Mouse (Mus musculus) limb, embryonic 14.5 days (tissue): ENCODE results near the gene Ccl6. TPM values are rescaled to one million over a fixed set of nuclear protein-coding genes. Genes with fewer than 3 reads are reported as not detected.

Source experiments
- ATAC-seq: fragments of 200-750 bp; cut with Nextera tagmentation; 2 replicates; pipeline ENCODE4 v1.8.0; 2017; ENCODE audit warnings: low read depth, moderate number of reproducible peaks, moderate TSS enrichment; ENCODE audit not compliant: low FRiP score
- DNase-seq: peaks from one replicate; pipeline ENCODE4 v3.0.0-alpha.2; 2015; ENCODE audit warnings: low spot score
- H3K27ac ChIP-seq: fragments of 300-500 bp; sonication (generic); replicated peaks from 2 replicates; pipeline ENCODE4 v1.5.1; 2014; ENCODE audit warnings: low read depth, mild to moderate bottlenecking, low read length, moderate library complexity, mixed read lengths
- H3K27me3 ChIP-seq: fragments of 300-500 bp; sonication (generic); 2 replicates; pipeline ENCODE4 v1.6.1; 2014; ENCODE audit warnings: low read length, mixed read lengths; ENCODE audit not compliant: control insufficient read depth, insufficient read depth
- H3K36me3 ChIP-seq: fragments of 300-500 bp; sonication (generic); 2 replicates; pipeline ENCODE4 v1.6.1; 2014; ENCODE audit warnings: mild to moderate bottlenecking, low read length, moderate library complexity, mixed read lengths; ENCODE audit not compliant: control insufficient read depth, insufficient read depth
- H3K4me1 ChIP-seq: fragments of 300-500 bp; sonication (generic); 2 replicates; pipeline ENCODE4 v1.6.1; 2014; ENCODE audit warnings: antibody characterized with exemption, low read length, mixed read lengths; ENCODE audit not compliant: control insufficient read depth, insufficient read depth
- H3K4me2 ChIP-seq: fragments of 300-500 bp; sonication (generic); replicated peaks from 2 replicates; pipeline ENCODE4 v1.6.1; 2014; ENCODE audit warnings: low read depth, mild to moderate bottlenecking, low read length, moderate library complexity; ENCODE audit not compliant: severe bottlenecking
- H3K4me3 ChIP-seq: fragments of 300-500 bp; sonication (generic); replicated peaks from 2 replicates; pipeline ENCODE4 v1.5.1; 2014; ENCODE audit warnings: low read length
- H3K9ac ChIP-seq: fragments of 300-500 bp; sonication (generic); 2 replicates; pipeline ENCODE4 v1.6.1; 2014; ENCODE audit warnings: mild to moderate bottlenecking, low read depth, low read length, moderate library complexity; ENCODE audit not compliant: severe bottlenecking
- H3K9me3 ChIP-seq: fragments of 300-500 bp; sonication (generic); 2 replicates; pipeline ENCODE4 v1.6.1; 2016; ENCODE audit warnings: low read length; ENCODE audit not compliant: control insufficient read depth
- POLR2A ChIP-seq: fragments of 200-500 bp; IDR thresholded peaks from 2 replicates; pipeline ENCODE4 v1.8.0; 2012; ENCODE audit warnings: inconsistent platforms, mild to moderate bottlenecking, moderate library complexity, borderline replicate concordance; ENCODE audit not compliant: insufficient read depth, insufficient read length; ENCODE audit errors: extremely low read depth
- WGBS: fragments of 180-500 bp; shearing (Covaris S2); extraction: QIAGEN DNeasy Blood & Tissue Kit; methylation state at CpG from one replicate; pipeline ENCODE4 v1.1.7; 2014; 5-methylcytosine and 5-hydroxymethylcytosine counted together
- polyA plus RNA-seq, 2 experiments: library from polyadenylated mRNA; depleted of rRNA in 1 of 2; stranded (reverse) in 1 of 2; unstranded in 1 of 2; fragments of >200 nt; fragmentation: Nextera tagmentation in 1 of 2; extraction: Ambion mirVana in 1 of 2; gene quantifications; 2 replicates each; pipeline versions ENCODE4 v1.2.1 to v1.2.3; 2012 to 2014

Ccl6 gene
- polyA plus RNA-seq, 2 experiments, result 1.5 to 5.0 TPM

- no peak for DNase-seq
- Histone ChIP-seq H3K4me1 (no peaks in the 10 kb centered on the region), H3K9ac (no peak overlapping the region), H3K9me3 (no peaks in the 10 kb centered on the region), H3K4me2 (no peak overlapping the region), H3K27ac (no peak overlapping the region), H3K4me3 (no peak overlapping the region), H3K36me3 (no peaks in the 10 kb centered on the region), H3K27me3 (no peaks in the 10 kb centered on the region)
- no peak for ATAC-seq
- WGBS, result 87% methylated on average over 5 of the region's 5 CpGs
- TF ChIP-seq POLR2A, result no peak
Measured at GRCm38 (mm10) chr11:83550186-83550632, 42.7 kb downstream of the Ccl6 start.

GRCm38 (mm10) chr11:83544214-83544613 is 48.7 kb downstream of the Ccl6 start:
- Histone ChIP-seq H3K27me3 (no peaks in the 10 kb centered on the region), H3K4me2 (no peak overlapping the region), H3K27ac (no peak overlapping the region), H3K36me3 (no peaks in the 10 kb centered on the region), H3K4me1 (peaks cover 5% of the 10 kb centered on the region; the same call in 1 of the 2 replicates), H3K9ac (no peak overlapping the region), H3K4me3 (no peak overlapping the region), H3K9me3 (no peaks in the 10 kb centered on the region)
- 55% methylated on average over 3 of the region's 3 CpGs for whole genome bisulfite sequencing
- TF ChIP-seq POLR2A, result no peak
- ATAC-seq, result no peak
- peak; percentile 6 for DNase-seq

GRCm38 (mm10) chr11:83541415-83541814 is 51.5 kb downstream of the Ccl6 start:
- no peak overlapping the region for H3K9ac ChIP-seq
- no peak overlapping the region for H3K4me3 ChIP-seq
- no peaks in the 10 kb centered on the region for H3K27me3 ChIP-seq
- ATAC-seq, result no peak
- peaks cover 5% of the 10 kb centered on the region; the same call in 1 of the 2 replicates for H3K4me1 ChIP-seq
- H3K4me2 ChIP-seq, result no peak overlapping the region
- WGBS, result 79% methylated on average over 3 of the region's 3 CpGs
- no peaks in the 10 kb centered on the region for H3K36me3 ChIP-seq
- no peak for DNase-seq
- H3K9me3 ChIP-seq, result no peaks in the 10 kb centered on the region
- TF ChIP-seq POLR2A, result no peak
- H3K27ac ChIP-seq, result no peak overlapping the region

- no peaks in the 10 kb centered on the region for H3K36me3 ChIP-seq
- no peak overlapping the region for H3K4me3 ChIP-seq
- no peak overlapping the region for H3K4me2 ChIP-seq
- no peaks in the 10 kb centered on the region for H3K27me3 ChIP-seq
- H3K9ac ChIP-seq, result no peak overlapping the region
- H3K4me1 ChIP-seq, result peaks cover 9% of the 10 kb centered on the region
- TF ChIP-seq POLR2A, result no peak
- no peaks in the 10 kb centered on the region for H3K9me3 ChIP-seq
- H3K27ac ChIP-seq, result no peak overlapping the region
- DNase-seq (no peak), ATAC-seq (no peak)
- 68% methylated on average over 2 of the region's 2 CpGs for WGBS
Measured at GRCm38 (mm10) chr11:83540931-83541330, 52.0 kb downstream of the Ccl6 start.

GRCm38 (mm10) chr11:83538705-83539314 is 54.1 kb downstream of the Ccl6 start:
- Histone ChIP-seq H3K9ac (no peak overlapping the region), H3K36me3 (no peaks in the 10 kb centered on the region), H3K27me3 (no peaks in the 10 kb centered on the region), H3K9me3 (no peaks in the 10 kb centered on the region), H3K27ac (no peak overlapping the region), H3K4me1 (peaks cover 22% of the 10 kb centered on the region), H3K4me3 (no peak overlapping the region), H3K4me2 (no peak overlapping the region)
- TF ChIP-seq POLR2A, result no peak
- no peak for ATAC-seq
- no peak for DNase-seq
- 68% methylated on average over 3 of the region's 3 CpGs for WGBS

Other genes starting within 250 kb of the Ccl6 start
- gene Rasl10b, start 183.9 kb downstream of the Ccl6 start, polyA plus RNA-seq (2012; rRNA removed), result 8.4 and 12.3 TPM in 2 replicates
- 2.2 and 2.4 TPM in 2 replicates for gene Rasl10b, start 183.9 kb downstream of the Ccl6 start, polyA plus RNA-seq (2014; fragmentation: Nextera tagmentation; extraction: Ambion mirVana)
- gene Gas2l2, start 163.6 kb downstream of the Ccl6 start, polyA plus RNA-seq (2012; rRNA removed), result 0.03 and 0.04 TPM in 2 replicates
- gene Gas2l2, start 163.6 kb downstream of the Ccl6 start, polyA plus RNA-seq (2014; fragmentation: Nextera tagmentation; extraction: Ambion mirVana), result not detected in 2 replicates
- 0.57 and 1.2 TPM in 2 replicates for gene 1700020L24Rik, start 155.4 kb downstream of the Ccl6 start, polyA plus RNA-seq (2012; rRNA removed)
- 0.33 and 0.39 TPM in 2 replicates for gene 1700020L24Rik, start 155.4 kb downstream of the Ccl6 start, polyA plus RNA-seq (2014; fragmentation: Nextera tagmentation; extraction: Ambion mirVana)
- gene Mmp28, start 130.0 kb downstream of the Ccl6 start, polyA plus RNA-seq (2012; rRNA removed), result 4.6 and 5.7 TPM in 2 replicates
- gene Mmp28, start 130.0 kb downstream of the Ccl6 start, polyA plus RNA-seq (2014; fragmentation: Nextera tagmentation; extraction: Ambion mirVana), result 2.4 and 3.6 TPM in 2 replicates
- 60.0 and 103 TPM in 2 replicates for gene Taf15, start 120.0 kb downstream of the Ccl6 start, polyA plus RNA-seq (2012; rRNA removed)
- gene Taf15, start 120.0 kb downstream of the Ccl6 start, polyA plus RNA-seq (2014; fragmentation: Nextera tagmentation; extraction: Ambion mirVana), result 8.3 and 10.9 TPM in 2 replicates
- not detected in 2 replicates for gene Heatr9, start 70.9 kb downstream of the Ccl6 start, polyA plus RNA-seq (2012; rRNA removed)
- gene Heatr9, start 70.9 kb downstream of the Ccl6 start, polyA plus RNA-seq (2014; fragmentation: Nextera tagmentation; extraction: Ambion mirVana), result not detected in 2 replicates
- 0.48 and 0.81 TPM in 2 replicates for gene Ccl5, start 62.6 kb downstream of the Ccl6 start, polyA plus RNA-seq (2012; rRNA removed)
- 0.70 and 0.81 TPM in 2 replicates for gene Ccl5, start 62.6 kb downstream of the Ccl6 start, polyA plus RNA-seq (2014; fragmentation: Nextera tagmentation; extraction: Ambion mirVana)
- gene Ccl9, start 14.5 kb downstream of the Ccl6 start, polyA plus RNA-seq (2012; rRNA removed), result 3.0 and 4.2 TPM in 2 replicates
- 6.8 and 7.3 TPM in 2 replicates for gene Ccl9, start 14.5 kb downstream of the Ccl6 start, polyA plus RNA-seq (2014; fragmentation: Nextera tagmentation; extraction: Ambion mirVana)
- not detected in 2 replicates for gene Rpl9-ps1, start 52.5 kb upstream of the Ccl6 start, polyA plus RNA-seq (2012; rRNA removed)
- not detected in 2 replicates for gene Rpl9-ps1, start 52.5 kb upstream of the Ccl6 start, polyA plus RNA-seq (2014; fragmentation: Nextera tagmentation; extraction: Ambion mirVana)
- 1.9 and 3.5 TPM in 2 replicates for gene Ccl3, start 56.3 kb upstream of the Ccl6 start, polyA plus RNA-seq (2012; rRNA removed)
- gene Ccl3, start 56.3 kb upstream of the Ccl6 start, polyA plus RNA-seq (2014; fragmentation: Nextera tagmentation; extraction: Ambion mirVana), result 1.4 and 2.3 TPM in 2 replicates
- gene Ccl4, start 69.5 kb upstream of the Ccl6 start, polyA plus RNA-seq (2012; rRNA removed), result 0.80 and 0.88 TPM in 2 replicates
- gene Ccl4, start 69.5 kb upstream of the Ccl6 start, polyA plus RNA-seq (2014; fragmentation: Nextera tagmentation; extraction: Ambion mirVana), result 1.0 and 1.2 TPM in 2 replicates
- gene Wfdc17, start 110.9 kb upstream of the Ccl6 start, polyA plus RNA-seq (2012; rRNA removed), result 1.2 and 1.3 TPM in 2 replicates
- 3.0 and 3.2 TPM in 2 replicates for gene Wfdc17, start 110.9 kb upstream of the Ccl6 start, polyA plus RNA-seq (2014; fragmentation: Nextera tagmentation; extraction: Ambion mirVana)
- gene Wfdc18, start 115.9 kb upstream of the Ccl6 start, polyA plus RNA-seq (2012; rRNA removed), result 0.24 and 0.35 TPM in 2 replicates
- gene Wfdc18, start 115.9 kb upstream of the Ccl6 start, polyA plus RNA-seq (2014; fragmentation: Nextera tagmentation; extraction: Ambion mirVana), result 0.40 and 0.43 TPM in 2 replicates
- 1.3 TPM in 1 of 2 replicates, not detected in the other for gene Wfdc21, start 153.9 kb upstream of the Ccl6 start, polyA plus RNA-seq (2012; rRNA removed)
- gene Wfdc21, start 153.9 kb upstream of the Ccl6 start, polyA plus RNA-seq (2014; fragmentation: Nextera tagmentation; extraction: Ambion mirVana), result not detected in 2 replicates
- 22.5 and 27.5 TPM in 2 replicates for gene Heatr6, start 160.6 kb upstream of the Ccl6 start, polyA plus RNA-seq (2012; rRNA removed)
- 26.0 and 29.5 TPM in 2 replicates for gene Heatr6, start 160.6 kb upstream of the Ccl6 start, polyA plus RNA-seq (2014; fragmentation: Nextera tagmentation; extraction: Ambion mirVana)